Mouse (Mus musculus) neural tube, embryonic 11.5 days (tissue): Measurements from ENCODE around the gene Scn4a. TPM values are rescaled to one million over a fixed set of nuclear protein-coding genes. Genes with fewer than 3 reads are reported as not detected.
A peak's percentile ranks its signal among the peaks of the same experiment; 100 is the strongest.

Experiments used
- ATAC-seq: fragments of 200-750 bp; cut with Nextera tagmentation; 2 replicates; pipeline ENCODE4 v1.8.0; 2017; ENCODE audit warnings: moderate number of reproducible peaks, mild to moderate bottlenecking, moderate TSS enrichment, moderate library complexity; ENCODE audit not compliant: insufficient read depth, low FRiP score, low TSS enrichment
- DNase-seq: peaks from one replicate; pipeline ENCODE4 v3.0.0-alpha.2; 2015; ENCODE audit warnings: low spot score
- H3K27ac ChIP-seq: fragments of 300-500 bp; sonication (generic); 2 replicates; pipeline ENCODE4 v1.5.1; 2014; ENCODE audit warnings: low read depth, mild to moderate bottlenecking, low read length
- H3K27me3 ChIP-seq: fragments of 300-500 bp; sonication (generic); 2 replicates; pipeline ENCODE4 v1.6.1; 2014; ENCODE audit warnings: mild to moderate bottlenecking, low read length, mixed read lengths; ENCODE audit not compliant: control insufficient read depth, insufficient read depth
- H3K36me3 ChIP-seq: fragments of 300-500 bp; sonication (generic); 2 replicates; pipeline ENCODE4 v1.6.1; 2014; ENCODE audit warnings: mild to moderate bottlenecking, low read length, moderate library complexity, mixed read lengths; ENCODE audit not compliant: control insufficient read depth, insufficient read depth
- H3K4me1 ChIP-seq: fragments of 300-500 bp; sonication (generic); 2 replicates; pipeline ENCODE4 v1.6.1; 2014; ENCODE audit warnings: low read length, mixed read lengths; ENCODE audit not compliant: control insufficient read depth, insufficient read depth
- H3K4me2 ChIP-seq: fragments of 300-500 bp; sonication (generic); 2 replicates; pipeline ENCODE4 v1.6.1; 2014; ENCODE audit warnings: low read depth, mild to moderate bottlenecking, moderate library complexity
- H3K4me3 ChIP-seq: fragments of 300-500 bp; sonication (generic); 2 replicates; pipeline ENCODE4 v1.5.1; 2014; ENCODE audit warnings: low read depth, low read length
- H3K9ac ChIP-seq: fragments of 300-500 bp; sonication (generic); 2 replicates; pipeline ENCODE4 v1.6.1; 2014; ENCODE audit warnings: mild to moderate bottlenecking, low read length
- H3K9me3 ChIP-seq: fragments of 300-500 bp; sonication (generic); 2 replicates; pipeline ENCODE4 v1.6.1; 2016; ENCODE audit warnings: low read length; ENCODE audit not compliant: control insufficient read depth
- WGBS: fragments of 180-500 bp; shearing (Covaris S2); extraction: QIAGEN DNeasy Blood & Tissue Kit; methylation state at CpG from one replicate; pipeline ENCODE4 v1.1.7; 2014; 5-methylcytosine and 5-hydroxymethylcytosine counted together
- polyA plus RNA-seq: library from polyadenylated mRNA; unstranded; fragments of >200 nt; fragmentation: Nextera tagmentation; extraction: Ambion mirVana; gene quantifications from 2 replicates; pipeline ENCODE4 v1.2.1, GENCODE M21; 2014

Scn4a gene
- polyA plus RNA-seq, 1 experiment from 2014 or later = 0.04 TPM

DNA sequence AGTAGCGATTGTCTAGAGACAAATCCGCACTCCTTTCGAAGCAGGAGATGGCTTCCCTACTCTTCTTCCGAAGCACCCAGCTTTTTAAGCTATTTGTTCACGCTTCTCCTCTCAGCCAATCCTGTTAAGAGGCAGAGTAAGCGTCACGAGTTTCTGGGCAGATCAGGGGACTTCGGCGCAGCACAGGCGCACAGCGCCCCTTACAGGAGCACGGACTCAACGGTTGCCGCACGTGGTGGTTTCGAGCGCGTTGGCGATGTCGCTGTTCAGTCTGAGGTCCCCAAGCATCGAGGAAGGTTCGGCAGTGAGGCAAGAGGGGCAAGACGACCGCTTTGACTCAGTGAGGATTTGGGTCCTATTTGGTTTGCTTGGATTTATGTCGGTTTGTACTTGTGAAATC, 76.6 kb downstream of the Scn4a start, which contains the start of gene Tcam1:
Gene Tcam1, plus strand, starts transcription at position 219 of the 400 bp plus-strand sequence.
- peak; percentile 93 for DNase-seq
- H3K36me3 ChIP-seq = no peaks in the 10 kb centered on the region
- H3K4me3 ChIP-seq = no peak within 1 kb of the TSS
- no peaks in the 10 kb centered on the region for H3K27me3 ChIP-seq
- WGBS = 17% methylated on average over 25 of the region's 25 CpGs
- peak; percentile 43; the same call in 1 of the 2 replicates for ATAC-seq
- H3K27ac ChIP-seq = no peak within 1 kb of the TSS
- no peak within 1 kb of the TSS for H3K9ac ChIP-seq
- H3K4me1 ChIP-seq = peaks cover 8% of the 10 kb centered on the region
- no peaks in the 10 kb centered on the region for H3K9me3 ChIP-seq
- H3K4me2 ChIP-seq = 0 out of 2 replicates have a peak within 1 kb of the TSS, but pooled peaks have one; percentile 17

DNA sequence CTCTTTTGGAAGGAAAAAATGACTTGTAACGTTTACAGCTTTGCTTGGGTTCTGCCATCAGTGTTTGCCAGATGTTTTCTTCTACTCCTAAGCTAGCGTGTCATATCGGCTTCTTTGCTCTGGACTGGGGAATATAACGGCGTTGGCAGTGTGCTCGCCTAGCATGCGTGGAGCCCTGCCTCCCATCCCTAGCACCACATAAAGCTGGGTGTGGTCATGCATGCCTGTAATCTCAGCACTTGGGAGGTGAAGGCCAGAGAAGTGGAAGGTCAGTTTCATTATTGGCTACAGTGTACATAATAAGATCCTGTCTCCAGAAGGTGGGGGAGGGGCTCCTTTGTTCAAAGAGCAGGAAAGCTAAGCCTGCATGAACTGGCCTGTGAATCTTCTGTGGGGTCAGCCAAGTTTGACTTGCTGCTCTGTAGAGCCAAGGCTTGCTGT, 78.1 kb downstream of the Scn4a start:
- Histone ChIP-seq H3K36me3 (no peaks in the 10 kb centered on the region), H3K9ac (no peak overlapping the region), H3K4me1 (peaks cover 17% of the 10 kb centered on the region), H3K27ac (no peak overlapping the region), H3K27me3 (no peaks in the 10 kb centered on the region), H3K4me2 (no peak overlapping the region), H3K4me3 (no peak overlapping the region), H3K9me3 (no peaks in the 10 kb centered on the region)
- DNase-seq (no peak), ATAC-seq (no peak)
- 87% methylated on average over 7 of the region's 7 CpGs for WGBS

DNA sequence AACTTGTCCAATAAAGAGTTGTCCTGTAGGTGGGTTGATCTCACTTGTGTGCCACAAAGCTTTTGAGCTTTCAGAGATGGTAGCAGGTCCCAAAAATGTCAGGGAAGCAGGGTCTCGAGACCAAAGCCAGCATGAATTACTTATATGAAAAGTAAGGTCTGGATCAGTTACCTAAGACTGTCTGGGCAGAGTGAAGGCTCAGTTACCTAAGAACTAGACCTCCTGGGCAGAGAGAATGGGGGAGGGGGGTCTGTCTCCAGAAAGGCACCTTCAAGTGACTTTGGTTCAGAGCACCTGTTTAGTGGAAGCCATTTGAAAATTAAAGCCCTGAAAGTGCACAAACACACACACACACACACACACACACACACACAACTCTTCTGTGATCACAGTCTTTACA, 78.7 kb downstream of the Scn4a start:
- no peak overlapping the region for H3K27ac ChIP-seq
- no peaks in the 10 kb centered on the region for H3K27me3 ChIP-seq
- no peak overlapping the region for H3K4me3 ChIP-seq
- no peaks in the 10 kb centered on the region for H3K36me3 ChIP-seq
- H3K4me2 ChIP-seq = no peak overlapping the region
- ATAC-seq = no peak
- no peak overlapping the region for H3K9ac ChIP-seq
- peaks cover 17% of the 10 kb centered on the region for H3K4me1 ChIP-seq
- WGBS = 100% methylated on average over 1 of the region's 1 CpGs
- DNase-seq = no peak
- no peaks in the 10 kb centered on the region for H3K9me3 ChIP-seq

DNA sequence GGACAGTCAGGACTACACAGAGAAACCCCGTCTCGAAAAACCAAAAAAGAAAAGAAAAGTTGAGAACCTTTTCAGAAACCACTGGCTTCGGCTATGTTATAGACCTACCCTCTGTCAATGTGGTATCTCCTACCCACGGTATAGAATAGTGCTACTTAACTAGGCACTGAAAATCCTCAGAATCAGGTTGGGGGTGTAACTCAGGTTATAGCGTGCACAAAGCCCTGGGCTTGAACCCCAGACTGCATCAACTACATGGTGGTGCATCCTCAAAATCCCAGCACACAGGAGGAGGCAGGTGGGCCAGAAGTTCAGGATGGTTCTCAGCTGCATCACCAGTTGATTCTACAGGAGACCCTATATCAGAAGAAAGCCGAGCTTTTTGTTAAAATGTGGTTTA, 79.3 kb downstream of the Scn4a start:
- WGBS = 92% methylated on average over 6 of the region's 6 CpGs
- Histone ChIP-seq H3K9ac (no peak overlapping the region), H3K4me2 (no peak overlapping the region), H3K4me3 (no peak overlapping the region), H3K27ac (no peak overlapping the region), H3K36me3 (no peaks in the 10 kb centered on the region), H3K4me1 (peaks cover 23% of the 10 kb centered on the region), H3K9me3 (no peaks in the 10 kb centered on the region), H3K27me3 (no peaks in the 10 kb centered on the region)
- DNase-seq (no peak), ATAC-seq (no peak)

DNA sequence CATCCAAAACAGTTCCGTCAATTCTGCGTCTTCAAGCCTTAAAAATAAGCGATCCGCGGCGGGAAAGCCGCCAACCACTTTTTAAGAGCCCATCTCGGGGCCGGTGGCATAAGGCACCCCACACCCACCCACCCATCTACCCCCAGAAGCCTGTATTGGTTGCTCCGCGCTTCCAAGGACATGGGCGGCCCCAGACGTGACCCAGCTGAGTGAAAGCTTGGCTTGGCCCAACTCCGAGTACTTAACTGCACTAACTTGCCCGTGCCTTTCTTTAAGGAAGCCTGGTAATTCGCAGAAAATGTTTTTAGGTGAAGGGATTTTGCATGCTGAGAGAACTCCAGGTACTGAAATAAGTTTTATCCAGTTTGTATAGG, 79.8 kb downstream of the Scn4a start:
- WGBS = 23% methylated on average over 16 of the region's 16 CpGs
- H3K27ac ChIP-seq = 0 out of 2 replicates have a peak overlapping the region, but pooled peaks have one; percentile 37

DNA sequence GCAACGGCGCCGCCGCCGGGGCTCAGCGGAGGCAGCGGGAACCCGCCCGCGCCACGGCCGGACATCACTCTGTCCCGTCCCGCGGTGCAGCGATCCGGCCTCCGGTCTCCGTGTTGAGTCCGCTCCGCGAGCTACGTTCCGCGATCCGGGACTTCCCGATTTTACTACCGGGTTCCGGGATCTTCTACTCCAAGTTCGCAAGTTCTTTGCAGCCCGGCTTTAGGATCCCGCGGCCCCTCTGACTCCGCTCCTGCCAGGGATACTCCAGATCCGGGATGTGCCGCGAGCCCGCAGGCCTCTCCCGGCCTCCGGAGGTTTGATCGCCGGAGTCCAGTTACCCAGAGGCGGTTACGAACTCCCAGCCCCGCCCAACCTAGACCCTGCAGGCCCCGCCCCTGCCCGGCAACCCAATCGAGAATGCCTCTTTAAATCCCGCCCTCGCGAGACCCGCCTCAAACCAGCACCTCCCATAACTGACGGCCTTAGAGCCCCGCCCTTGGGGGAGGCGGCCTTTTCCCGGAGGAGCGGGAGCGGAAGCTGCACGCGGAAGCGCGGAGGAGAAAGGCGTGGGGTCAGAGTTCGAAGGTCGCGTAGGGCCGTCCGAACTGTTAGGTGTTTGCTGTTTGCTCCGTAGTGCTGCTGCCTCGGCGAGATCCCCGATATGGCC, 80.3 kb downstream of the Scn4a start, which contains the start of gene Smarcd2:
Gene Smarcd2, minus strand, starts transcription at position 329 of the 667 bp plus-strand sequence.
- Histone ChIP-seq H3K27ac (peak within 1 kb of the TSS; percentile 87), H3K4me1 (peaks cover 33% of the 10 kb centered on the region), H3K9ac (peak within 1 kb of the TSS; percentile 97), H3K27me3 (no peaks in the 10 kb centered on the region), H3K9me3 (no peaks in the 10 kb centered on the region), H3K4me3 (peak within 1 kb of the TSS; percentile 97), H3K4me2 (peak within 1 kb of the TSS; percentile 79), H3K36me3 (no peaks in the 10 kb centered on the region)
- under 1% methylated on average over 56 of the region's 72 CpGs for WGBS
- peak; percentile 100 for DNase-seq
- peak; percentile 91 for ATAC-seq

More for the DNA sequence above, 79.8 kb downstream of the Scn4a start:
- no peaks in the 10 kb centered on the region for H3K9me3 ChIP-seq
- H3K27me3 ChIP-seq = no peaks in the 10 kb centered on the region
- ATAC-seq (no peak), DNase-seq (no peak)
- H3K36me3 ChIP-seq = no peaks in the 10 kb centered on the region
- H3K4me3 ChIP-seq = peak overlapping the region; percentile 97
- peaks cover 28% of the 10 kb centered on the region for H3K4me1 ChIP-seq
- H3K9ac ChIP-seq = peak overlapping the region; percentile 49
- H3K4me2 ChIP-seq = peak overlapping the region; percentile 56

DNA sequence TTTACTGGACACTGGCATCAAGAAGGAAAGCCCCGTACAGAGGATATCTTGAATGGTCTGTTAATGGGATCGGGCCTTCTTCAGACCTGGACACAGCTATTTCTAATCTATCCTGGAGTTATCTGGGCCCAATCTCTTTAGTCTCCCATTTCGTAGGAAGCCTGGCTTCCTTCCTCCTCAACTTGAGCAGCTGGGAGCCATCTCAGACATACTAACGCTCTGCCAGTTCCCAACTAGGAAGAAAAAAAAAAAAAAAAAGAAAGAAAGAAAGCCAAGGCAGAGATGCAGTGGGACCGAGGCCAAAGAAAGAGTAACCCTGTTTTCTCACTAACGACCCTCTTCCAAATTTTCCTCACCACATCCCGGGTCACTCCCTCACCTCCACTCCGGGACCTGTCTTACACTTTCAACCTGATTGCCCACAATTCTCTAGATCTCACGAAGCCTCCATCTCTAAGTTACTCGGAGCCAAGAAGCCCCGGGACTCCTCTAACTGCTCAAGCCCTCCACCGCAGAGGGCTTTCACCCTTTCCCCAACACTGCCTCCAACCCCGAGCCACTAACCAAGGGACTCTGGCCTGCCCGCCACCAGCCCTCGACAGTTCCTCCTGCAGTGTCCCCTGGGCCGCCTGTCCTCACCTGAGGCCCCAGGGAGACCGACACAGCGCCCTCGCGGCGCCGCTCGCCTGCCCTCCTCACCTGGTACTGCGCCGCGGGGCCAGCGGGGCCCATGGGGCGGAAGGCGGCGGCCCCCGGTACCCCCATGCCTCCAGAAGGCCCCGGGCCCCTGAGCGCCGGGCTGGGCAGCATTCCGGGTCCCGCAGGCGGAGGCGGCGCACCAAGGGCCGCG, 81.1 kb downstream of the Scn4a start:
- 2% methylated on average over 41 of the region's 41 CpGs for WGBS
- peak overlapping the region; percentile 97 for H3K9ac ChIP-seq
- H3K27ac ChIP-seq = peak overlapping the region; percentile 87
- DNase-seq (peak; percentile 51), ATAC-seq (peak; percentile 53)
- H3K36me3 ChIP-seq = peaks cover 4% of the 10 kb centered on the region; the same call in 1 of the 2 replicates
- peaks cover 39% of the 10 kb centered on the region for H3K4me1 ChIP-seq
- peak overlapping the region; percentile 97 for H3K4me3 ChIP-seq
- H3K4me2 ChIP-seq = peak overlapping the region; percentile 79
- H3K9me3 ChIP-seq = no peaks in the 10 kb centered on the region
- no peaks in the 10 kb centered on the region for H3K27me3 ChIP-seq

DNA sequence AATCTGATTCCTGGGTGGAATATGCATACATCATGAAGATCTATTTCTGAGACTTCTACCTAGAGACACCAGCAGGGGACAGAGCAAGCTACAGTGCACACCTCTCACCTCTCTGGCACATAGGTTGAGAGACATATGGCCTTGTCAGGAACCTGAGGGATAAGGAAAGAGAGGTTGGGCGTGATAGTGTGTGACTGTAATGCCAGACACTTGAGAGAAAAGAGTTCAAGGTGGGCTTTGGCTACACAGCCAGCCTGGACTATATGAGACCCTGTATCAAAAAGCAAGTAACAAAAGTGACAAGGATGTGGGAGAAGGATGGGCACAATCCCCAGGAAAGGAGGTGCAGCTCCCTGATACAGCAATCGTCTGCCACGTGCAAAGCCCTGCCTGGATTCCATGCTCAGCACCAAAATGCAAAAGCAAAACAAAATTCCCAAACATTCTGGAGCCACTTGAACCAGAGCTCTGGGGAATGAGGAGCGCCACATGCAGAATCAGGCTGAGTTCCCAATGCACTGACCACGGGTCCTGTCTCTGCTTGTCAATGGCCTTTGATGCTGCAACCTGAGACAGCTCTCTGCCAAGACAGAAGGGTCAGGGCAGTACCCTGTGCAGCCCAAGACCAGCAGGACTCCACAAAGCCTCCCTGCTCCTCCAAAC, 81.8 kb downstream of the Scn4a start:
- ATAC-seq (no peak), DNase-seq (no peak)
- H3K9ac ChIP-seq = peak overlapping the region; percentile 97
- H3K4me1 ChIP-seq = peaks cover 39% of the 10 kb centered on the region
- 43% methylated on average over 5 of the region's 5 CpGs for WGBS
- H3K27me3 ChIP-seq = no peaks in the 10 kb centered on the region
- peak overlapping the region; percentile 87; the same call in 1 of the 2 replicates for H3K27ac ChIP-seq
- H3K4me2 ChIP-seq = peak overlapping the region; percentile 79
- peaks cover 9% of the 10 kb centered on the region; the same call in 1 of the 2 replicates for H3K36me3 ChIP-seq
- H3K4me3 ChIP-seq = peak overlapping the region; percentile 97
- no peaks in the 10 kb centered on the region for H3K9me3 ChIP-seq
